Mouse (Mus musculus) forebrain, embryonic 15.5 days (tissue): ENCODE measurements around the gene Thada. TPM values are rescaled to one million over a fixed set of nuclear protein-coding genes. Genes with fewer than 3 reads are reported as not detected.

Experiments
- ATAC-seq: fragments of 200-750 bp; cut with Nextera tagmentation; replicated peaks from 2 replicates; pipeline ENCODE4 v1.8.0; 2017; ENCODE audit warnings: mild to moderate bottlenecking, moderate TSS enrichment, moderate library complexity
- H3K27ac ChIP-seq: fragments of 300-500 bp; sonication (generic); replicated peaks from 2 replicates; pipeline ENCODE4 v1.5.1; 2015; ENCODE audit warnings: mild to moderate bottlenecking, inconsistent platforms
- H3K27me3 ChIP-seq: fragments of 300-500 bp; sonication (generic); 2 replicates; pipeline ENCODE4 v1.6.1; 2015; ENCODE audit warnings: inconsistent platforms
- H3K36me3 ChIP-seq: fragments of 300-500 bp; sonication (generic); 2 replicates; pipeline ENCODE4 v1.6.1; 2015; ENCODE audit warnings: mild to moderate bottlenecking, inconsistent platforms
- H3K4me1 ChIP-seq: fragments of 300-500 bp; sonication (generic); 2 replicates; pipeline ENCODE4 v1.6.1; 2015; ENCODE audit warnings: inconsistent platforms
- H3K4me2 ChIP-seq: fragments of 300-500 bp; sonication (generic); replicated peaks from 2 replicates; pipeline ENCODE4 v1.6.1; 2015; ENCODE audit warnings: mild to moderate bottlenecking, inconsistent platforms
- H3K4me3 ChIP-seq: fragments of 300-500 bp; sonication (generic); 2 replicates; pipeline ENCODE4 v1.5.1; 2015; ENCODE audit warnings: mild to moderate bottlenecking, inconsistent platforms
- H3K9ac ChIP-seq: fragments of 300-500 bp; sonication (generic); replicated peaks from 2 replicates; pipeline ENCODE4 v1.6.1; 2015; ENCODE audit warnings: mild to moderate bottlenecking, inconsistent platforms
- H3K9me3 ChIP-seq: fragments of 300-500 bp; sonication (generic); 2 replicates; pipeline ENCODE4 v1.6.1; 2016; ENCODE audit warnings: inconsistent platforms
- WGBS: fragments of 180-500 bp; shearing (Covaris S2); methylation state at CpG from one replicate; pipeline ENCODE4 v1.1.7; 2015; ENCODE audit warnings: mixed read lengths; 5-methylcytosine and 5-hydroxymethylcytosine counted together
- polyA plus RNA-seq: library from polyadenylated mRNA; unstranded; fragments of >200 nt; fragmentation: Nextera tagmentation; extraction: Ambion mirVana; gene quantifications from 2 replicates; pipeline ENCODE4 v1.2.1, GENCODE M21; 2015

Gene Thada
- polyA plus RNA-seq, 1 experiment from 2014 or later = 6.0 TPM

- Histone ChIP-seq H3K36me3 (peaks cover 54% of the 10 kb centered on the region), H3K4me2 (no peak overlapping the region), H3K27ac (no peak overlapping the region), H3K9ac (no peak overlapping the region), H3K4me3 (no peak overlapping the region), H3K27me3 (no peaks in the 10 kb centered on the region), H3K9me3 (no peaks in the 10 kb centered on the region), H3K4me1 (no peaks in the 10 kb centered on the region)
- no peak for ATAC-seq
- WGBS = 82% methylated on average over 5 of the region's 5 CpGs
Observed at GRCm38 (mm10) chr17:84431991-84432390, 34.0 kb downstream of the Thada start.

DNA sequence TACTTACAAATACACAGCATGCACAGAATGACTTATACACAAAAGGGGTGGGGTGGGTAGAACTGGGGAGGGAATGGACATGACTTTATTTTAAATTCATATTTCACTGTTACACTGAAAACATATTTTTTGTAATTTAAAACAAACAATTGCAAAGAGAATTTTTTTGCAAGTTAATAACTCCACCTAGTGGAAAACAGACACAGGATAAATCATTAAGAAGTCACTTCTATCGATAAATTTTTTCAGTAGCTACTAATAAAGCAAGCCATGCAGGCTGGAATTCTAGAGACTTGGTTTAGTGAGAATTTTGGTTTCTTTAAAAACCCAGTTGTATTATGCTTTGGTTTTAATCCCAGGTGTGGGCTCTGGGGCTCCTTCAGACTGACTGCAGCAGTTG is 41.7 kb downstream of the Thada start:
- H3K4me1 ChIP-seq = no peaks in the 10 kb centered on the region
- no peaks in the 10 kb centered on the region for H3K27me3 ChIP-seq
- H3K36me3 ChIP-seq = peaks cover 37% of the 10 kb centered on the region
- no peak overlapping the region for H3K9ac ChIP-seq
- H3K9me3 ChIP-seq = no peaks in the 10 kb centered on the region
- no peak overlapping the region for H3K4me3 ChIP-seq
- H3K27ac ChIP-seq = no peak overlapping the region
- no peak overlapping the region for H3K4me2 ChIP-seq
- 91% methylated on average over 1 of the region's 1 CpGs for WGBS
- no peak for ATAC-seq

DNA sequence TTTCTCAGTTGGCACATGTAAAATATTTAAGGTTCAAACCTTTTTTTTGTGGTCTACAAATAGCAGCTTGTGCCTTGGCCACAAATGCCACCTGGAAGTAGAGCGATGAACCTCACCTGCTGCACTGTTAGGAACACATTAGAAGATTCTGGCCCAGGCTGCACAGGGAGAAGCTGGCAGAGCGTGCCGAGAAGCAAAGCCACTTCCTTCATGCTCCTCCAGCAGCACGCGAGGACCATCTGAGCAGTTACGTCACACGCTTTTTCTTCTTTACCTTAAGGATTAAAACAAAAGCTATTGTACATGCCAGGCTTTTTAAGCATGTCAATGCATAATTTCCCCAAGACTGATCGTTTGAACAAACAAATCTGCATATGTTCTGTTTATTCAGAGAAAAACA is 43.1 kb downstream of the Thada start:
- 78% methylated on average over 8 of the region's 8 CpGs for WGBS
- no peak overlapping the region for H3K4me2 ChIP-seq
- no peak overlapping the region for H3K9ac ChIP-seq
- H3K4me1 ChIP-seq = no peaks in the 10 kb centered on the region
- ATAC-seq = no peak
- no peak overlapping the region for H3K4me3 ChIP-seq
- no peaks in the 10 kb centered on the region for H3K9me3 ChIP-seq
- H3K36me3 ChIP-seq = peaks cover 26% of the 10 kb centered on the region
- no peaks in the 10 kb centered on the region for H3K27me3 ChIP-seq
- H3K27ac ChIP-seq = no peak overlapping the region

GRCm38 (mm10) chr17:84422001-84422785 is 43.8 kb downstream of the Thada start:
- Histone ChIP-seq H3K4me2 (no peak overlapping the region), H3K9ac (no peak overlapping the region), H3K9me3 (no peaks in the 10 kb centered on the region), H3K4me1 (no peaks in the 10 kb centered on the region), H3K27me3 (no peaks in the 10 kb centered on the region), H3K36me3 (peaks cover 22% of the 10 kb centered on the region), H3K27ac (no peak overlapping the region), H3K4me3 (no peak overlapping the region)
- WGBS = 85% methylated on average over 4 of the region's 4 CpGs
- ATAC-seq = no peak

GRCm38 (mm10) chr17:84421042-84421441 is 45.0 kb downstream of the Thada start:
- ATAC-seq = no peak
- Histone ChIP-seq H3K4me3 (no peak overlapping the region), H3K27ac (no peak overlapping the region), H3K27me3 (no peaks in the 10 kb centered on the region), H3K36me3 (peaks cover 18% of the 10 kb centered on the region), H3K9me3 (no peaks in the 10 kb centered on the region), H3K4me1 (0 out of 2 replicates have a peak, but pooled peaks cover under 1% of the 10 kb centered on the region), H3K4me2 (no peak overlapping the region), H3K9ac (no peak overlapping the region)
- WGBS = 93% methylated on average over 4 of the region's 4 CpGs

DNA sequence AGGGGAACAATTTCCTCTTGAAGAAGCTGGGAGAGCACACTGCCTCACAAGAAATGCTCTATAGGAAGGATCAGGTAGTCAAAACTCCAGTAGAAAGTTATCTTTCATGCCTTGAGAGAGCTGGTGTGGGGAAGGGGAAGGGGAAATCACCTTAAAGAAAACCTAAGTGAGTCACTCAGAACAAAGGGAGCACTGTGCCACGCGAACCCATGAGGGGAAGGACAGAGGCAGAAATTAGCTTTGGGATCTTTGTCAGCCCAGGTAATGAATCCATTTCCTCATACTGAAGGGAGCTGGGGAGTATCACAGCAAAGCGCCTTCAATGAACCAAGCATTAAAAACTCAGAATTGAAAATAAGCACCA is 45.7 kb downstream of the Thada start:
- Histone ChIP-seq H3K4me1 (0 out of 2 replicates have a peak, but pooled peaks cover 3% of the 10 kb centered on the region), H3K9ac (no peak overlapping the region), H3K9me3 (no peaks in the 10 kb centered on the region), H3K4me2 (no peak overlapping the region), H3K27ac (no peak overlapping the region), H3K36me3 (peaks cover 12% of the 10 kb centered on the region), H3K27me3 (no peaks in the 10 kb centered on the region), H3K4me3 (no peak overlapping the region)
- ATAC-seq = no peak
- 85% methylated on average over 3 of the region's 3 CpGs for WGBS

DNA sequence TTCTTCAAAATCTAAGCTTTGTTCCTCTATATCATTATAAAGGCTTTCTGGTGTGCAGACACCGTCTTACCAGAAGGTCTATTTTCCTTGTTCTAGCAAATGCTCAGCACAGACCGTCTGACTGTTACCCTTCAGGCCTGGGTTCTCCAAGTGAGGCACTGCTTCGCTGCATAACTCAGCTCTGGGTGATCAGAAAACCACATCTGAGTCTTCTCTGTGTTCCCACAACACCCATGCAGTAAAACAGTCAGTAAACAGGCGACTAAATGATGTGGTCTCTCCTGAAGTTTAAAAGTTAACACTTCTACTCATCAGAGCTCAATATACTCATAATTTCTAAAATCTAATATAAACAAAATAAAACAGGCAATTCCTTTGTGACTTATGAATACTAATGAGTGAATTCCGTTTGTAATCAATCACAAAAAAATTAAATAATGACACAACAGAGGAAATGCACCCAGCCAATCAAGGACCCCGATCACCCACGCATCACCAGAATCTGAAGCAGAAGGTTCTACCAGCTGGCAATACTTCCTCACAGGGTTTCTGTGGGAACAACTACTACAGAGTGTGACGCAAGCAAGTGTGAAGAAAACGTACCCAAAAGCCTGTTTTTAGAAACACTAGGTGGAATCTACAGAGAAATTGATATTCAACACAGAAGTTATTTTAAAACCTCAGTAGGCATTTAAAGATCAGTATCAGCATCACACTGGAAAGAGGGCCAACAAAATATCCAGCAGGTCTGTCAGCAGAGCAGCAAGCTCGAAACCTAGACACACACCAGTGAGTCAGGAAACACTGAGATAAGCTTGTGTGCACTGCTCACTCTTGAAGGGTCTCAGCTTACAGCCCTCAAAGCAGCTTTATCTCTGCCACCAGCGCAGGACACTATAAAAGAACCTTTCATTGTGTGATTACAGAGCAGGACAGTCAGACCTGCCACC is 46.4 kb downstream of the Thada start:
- ATAC-seq = no peak
- peaks cover 12% of the 10 kb centered on the region for H3K36me3 ChIP-seq
- H3K4me2 ChIP-seq = no peak overlapping the region
- 0 out of 2 replicates have a peak, but pooled peaks cover 3% of the 10 kb centered on the region for H3K4me1 ChIP-seq
- no peak overlapping the region for H3K27ac ChIP-seq
- no peak overlapping the region for H3K4me3 ChIP-seq
- H3K27me3 ChIP-seq = no peaks in the 10 kb centered on the region
- WGBS = 72% methylated on average over 11 of the region's 11 CpGs
- no peaks in the 10 kb centered on the region for H3K9me3 ChIP-seq
- H3K9ac ChIP-seq = no peak overlapping the region

DNA sequence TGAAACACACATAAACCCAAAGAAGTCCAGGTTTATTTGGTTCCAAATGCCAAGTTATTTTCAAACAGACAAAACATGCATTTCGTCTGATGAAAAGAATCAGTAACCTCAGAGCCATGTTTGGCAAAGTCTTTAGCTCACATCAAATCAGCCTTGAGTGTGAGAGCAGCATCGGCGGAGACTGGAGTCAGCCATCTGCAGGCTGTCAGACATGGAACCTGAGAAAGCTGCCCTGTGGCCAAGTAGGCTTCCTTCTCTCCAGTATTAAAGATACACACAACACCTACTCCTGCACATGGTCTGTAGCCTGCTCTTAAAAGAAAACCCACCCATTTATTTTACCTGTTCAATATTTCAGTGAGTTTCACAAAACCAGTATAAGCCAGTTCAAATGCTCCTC is 50.1 kb downstream of the Thada start:
- Histone ChIP-seq H3K4me3 (no peak overlapping the region), H3K27me3 (no peaks in the 10 kb centered on the region), H3K4me2 (no peak overlapping the region), H3K9me3 (no peaks in the 10 kb centered on the region), H3K9ac (no peak overlapping the region), H3K36me3 (no peaks in the 10 kb centered on the region), H3K27ac (no peak overlapping the region), H3K4me1 (0 out of 2 replicates have a peak, but pooled peaks cover 3% of the 10 kb centered on the region)
- WGBS = 62% methylated on average over 3 of the region's 3 CpGs
- ATAC-seq = no peak

DNA sequence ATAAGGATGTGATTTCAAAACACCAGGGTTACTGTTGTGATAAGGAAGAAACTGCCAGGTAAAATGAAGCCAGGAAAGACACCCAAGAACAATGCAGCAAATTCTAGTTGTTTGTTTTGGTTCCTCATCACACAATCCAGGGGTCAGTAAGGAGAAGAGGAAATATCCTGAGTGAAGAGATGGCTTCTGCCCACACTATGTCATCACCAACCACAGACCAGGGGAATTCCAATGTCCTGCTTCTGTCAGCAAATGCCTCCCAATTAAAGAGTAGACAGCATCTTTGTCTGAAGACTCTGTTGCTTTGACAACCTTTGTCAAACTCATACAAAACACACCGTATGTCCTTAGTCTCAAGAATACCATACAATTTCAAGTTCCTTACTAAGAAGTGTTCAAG is 57.3 kb downstream of the Thada start:
- no peak overlapping the region for H3K4me2 ChIP-seq
- H3K4me3 ChIP-seq = no peak overlapping the region
- WGBS = 52% methylated on average over 1 of the region's 1 CpGs
- no peaks in the 10 kb centered on the region for H3K4me1 ChIP-seq
- H3K9ac ChIP-seq = no peak overlapping the region
- no peaks in the 10 kb centered on the region for H3K9me3 ChIP-seq
- no peak for ATAC-seq
- no peak overlapping the region for H3K27ac ChIP-seq
- H3K27me3 ChIP-seq = no peaks in the 10 kb centered on the region
- H3K36me3 ChIP-seq = no peaks in the 10 kb centered on the region

DNA sequence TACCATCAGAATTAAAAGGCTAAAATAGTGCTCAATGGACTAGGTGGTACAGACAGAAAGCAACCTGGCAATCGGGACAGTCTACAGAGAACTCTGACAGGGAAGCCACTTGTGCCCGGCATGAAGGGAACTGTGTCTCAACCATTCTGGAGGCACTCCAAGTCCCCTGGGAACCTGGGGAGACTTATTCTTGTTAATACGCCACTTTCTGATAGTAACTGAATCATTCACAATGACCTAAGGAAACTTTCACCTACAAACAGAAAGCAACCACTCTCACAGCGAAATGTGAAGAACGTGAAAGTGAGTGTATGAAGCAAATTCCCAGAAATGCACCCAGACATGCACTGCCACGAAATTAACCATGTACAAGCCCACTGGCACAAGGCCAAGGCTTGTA is 60.4 kb downstream of the Thada start:
- ATAC-seq = no peak
- H3K36me3 ChIP-seq = no peaks in the 10 kb centered on the region
- 68% methylated on average over 6 of the region's 6 CpGs for WGBS

DNA sequence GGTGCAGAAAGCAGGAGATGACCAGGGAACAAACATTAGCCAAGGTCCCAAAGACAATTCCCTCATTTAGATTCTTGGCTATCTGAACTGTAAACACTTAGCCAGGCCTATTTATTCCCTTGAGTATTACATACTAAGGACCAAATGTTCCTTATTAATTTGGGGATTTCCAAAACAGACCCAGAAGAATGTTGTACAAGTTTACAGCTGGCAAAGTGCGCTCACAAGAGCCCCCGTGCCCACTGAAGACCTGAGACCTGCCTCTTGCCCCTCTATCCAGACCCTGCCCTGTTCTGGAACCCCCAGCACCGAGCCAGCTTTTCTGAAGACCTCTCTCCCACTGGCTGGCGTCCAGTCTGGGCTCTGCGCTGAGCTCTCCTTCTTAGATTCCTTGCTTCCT is 64.2 kb downstream of the Thada start:
- H3K27me3 ChIP-seq = no peaks in the 10 kb centered on the region
- no peak overlapping the region for H3K4me3 ChIP-seq
- 93% methylated on average over 5 of the region's 5 CpGs for WGBS
- peaks cover 5% of the 10 kb centered on the region; the same call in 1 of the 2 replicates for H3K36me3 ChIP-seq
- H3K27ac ChIP-seq = no peak overlapping the region
- no peak overlapping the region for H3K9ac ChIP-seq
- H3K4me1 ChIP-seq = no peaks in the 10 kb centered on the region
- H3K4me2 ChIP-seq = no peak overlapping the region
- no peak for ATAC-seq
- H3K9me3 ChIP-seq = no peaks in the 10 kb centered on the region

More for the DNA sequence above, 60.4 kb downstream of the Thada start:
- Histone ChIP-seq H3K27ac (no peak overlapping the region), H3K4me3 (no peak overlapping the region), H3K9me3 (no peaks in the 10 kb centered on the region), H3K4me1 (no peaks in the 10 kb centered on the region), H3K27me3 (no peaks in the 10 kb centered on the region), H3K4me2 (no peak overlapping the region), H3K9ac (no peak overlapping the region)

GRCm38 (mm10) chr17:84399431-84399830 is 66.6 kb downstream of the Thada start:
- Histone ChIP-seq H3K27me3 (no peaks in the 10 kb centered on the region), H3K27ac (no peak overlapping the region), H3K9me3 (no peaks in the 10 kb centered on the region), H3K4me2 (no peak overlapping the region), H3K4me1 (no peaks in the 10 kb centered on the region), H3K9ac (no peak overlapping the region), H3K36me3 (peaks cover 10% of the 10 kb centered on the region; the same call in 1 of the 2 replicates), H3K4me3 (no peak overlapping the region)
- 76% methylated on average over 6 of the region's 6 CpGs for WGBS
- ATAC-seq = no peak
